Mouse (Mus musculus) activated CD4-positive, CD25-positive, alpha-beta regulatory T cell, adult 4 months (primary cell): ENCODE measurements around the gene Ppm1h. TPM values are rescaled to one million over a fixed set of nuclear protein-coding genes. Genes with fewer than 3 reads are reported as not detected.
A peak's percentile ranks its signal among the peaks of the same experiment; 100 is the strongest.
"Not testable (repeated sequence)": the region's sequence is repeated elsewhere in the genome, so short reads cannot be mapped to it uniquely, and the experiment has no call there.

Source experiments
- ATAC-seq: one replicate; pipeline ENCODE4 v1.8.0; 2017
- polyA plus RNA-seq, 2 experiments: library from polyadenylated mRNA; unstranded; fragments of 100-300 nt; shearing (Covaris generic); gene quantifications; one replicate each; pipeline ENCODE4 v1.2.1; 2017

Ppm1h gene
- polyA plus RNA-seq, 2 experiments from 2014 or later: 37.4 to 45.1 TPM

GRCm38 (mm10) chr10:122900466-122900865 lies 221.9 kb downstream of the Ppm1h start:
- no peak for ATAC-seq

- ATAC-seq: no peak
Measured at GRCm38 (mm10) chr10:122901379-122901778, 222.8 kb downstream of the Ppm1h start.

- no peak for ATAC-seq
Measured at GRCm38 (mm10) chr10:122909406-122910032, 231.0 kb downstream of the Ppm1h start.

- no peak for ATAC-seq
Measured at GRCm38 (mm10) chr10:122910798-122911225, 232.2 kb downstream of the Ppm1h start.

- ATAC-seq: no peak
Measured at GRCm38 (mm10) chr10:122911668-122912067, 233.1 kb downstream of the Ppm1h start.

- no peak for ATAC-seq
Measured at GRCm38 (mm10) chr10:122912086-122912690, 233.6 kb downstream of the Ppm1h start.

GRCm38 (mm10) chr10:122912701-122913368 lies 234.3 kb downstream of the Ppm1h start:
- no peak for ATAC-seq

- ATAC-seq: no peak
Measured at GRCm38 (mm10) chr10:122913393-122913792, 234.8 kb downstream of the Ppm1h start.

GRCm38 (mm10) chr10:122915905-122916304 lies 237.3 kb downstream of the Ppm1h start:
- ATAC-seq: peak; percentile 19

GRCm38 (mm10) chr10:122917648-122918324 lies 239.2 kb downstream of the Ppm1h start:
- no peak for ATAC-seq

GRCm38 (mm10) chr10:122918325-122918694 lies 239.7 kb downstream of the Ppm1h start:
- ATAC-seq: no peak

GRCm38 (mm10) chr10:122918754-122919153 lies 240.2 kb downstream of the Ppm1h start:
- no peak for ATAC-seq

- ATAC-seq: no peak
Measured at GRCm38 (mm10) chr10:122919416-122919815, 240.9 kb downstream of the Ppm1h start.

- ATAC-seq: no peak
Measured at GRCm38 (mm10) chr10:122920218-122920795, 241.7 kb downstream of the Ppm1h start.

- no peak for ATAC-seq
Measured at GRCm38 (mm10) chr10:122922226-122922625, 243.7 kb downstream of the Ppm1h start.

GRCm38 (mm10) chr10:122924571-122924970 lies 246.0 kb downstream of the Ppm1h start:
- ATAC-seq: not testable (repeated sequence)

GRCm38 (mm10) chr10:122926275-122926674 lies 247.7 kb downstream of the Ppm1h start:
- no peak for ATAC-seq

GRCm38 (mm10) chr10:122930520-122930919 lies 252.0 kb downstream of the Ppm1h start:
- ATAC-seq: no peak

GRCm38 (mm10) chr10:122931193-122931832 lies 252.8 kb downstream of the Ppm1h start:
- no peak for ATAC-seq

GRCm38 (mm10) chr10:122931851-122932550 lies 253.4 kb downstream of the Ppm1h start:
- ATAC-seq: no peak

GRCm38 (mm10) chr10:122933053-122933838 lies 254.7 kb downstream of the Ppm1h start:
- ATAC-seq: no peak
